Mouse (Mus musculus): ENCODE measurements around the gene St6gal1. TPM values are rescaled to one million over a fixed set of nuclear protein-coding genes. Genes with fewer than 3 reads are reported as not detected.

The St6gal1 gene
- polyA plus RNA-seq, 1 experiment from 2014 or later, result 39.9 TPM

- Histone ChIP-seq H3K27ac (replicated peaks) (peak overlapping the region; percentile 75), H3K4me3 (no peak overlapping the region), H3K36me3 (no peaks in the 10 kb centered on the region), H3K4me1 (peaks cover 47% of the 10 kb centered on the region), H3K27me3 (no peaks in the 10 kb centered on the region), H3K4me2 (replicated peaks) (0 out of 2 replicates have a peak overlapping the region, but pooled peaks have one; percentile 9), H3K9me3 (no peaks in the 10 kb centered on the region), H3K9ac (replicated peaks) (no peak overlapping the region; the same call in 1 of the 2 replicates)
- peak; percentile 82 for ATAC-seq (ENCODE audit: low FRiP score, low read depth)
- 16% methylated on average over 10 of the region's 10 CpGs for WGBS
These were observed 45.7 kb downstream of the St6gal1 start for GRCm38 (mm10) chr16:23269984-23270912.

- Histone ChIP-seq H3K4me2 (replicated peaks) (no peak overlapping the region), H3K4me3 (no peak overlapping the region), H3K4me1 (peaks cover 47% of the 10 kb centered on the region), H3K9me3 (no peaks in the 10 kb centered on the region), H3K36me3 (no peaks in the 10 kb centered on the region), H3K27me3 (no peaks in the 10 kb centered on the region), H3K9ac (replicated peaks) (no peak overlapping the region), H3K27ac (replicated peaks) (peak overlapping the region; percentile 75)
- ATAC-seq (ENCODE audit: low FRiP score, low read depth), result peak; percentile 67; the same call in 1 of the 2 replicates
- 4% methylated on average over 2 of the region's 3 CpGs for WGBS
These were observed 46.3 kb downstream of the St6gal1 start for GRCm38 (mm10) chr16:23270913-23271253.

- Histone ChIP-seq H3K9ac (replicated peaks) (no peak overlapping the region), H3K4me3 (no peak overlapping the region), H3K9me3 (no peaks in the 10 kb centered on the region), H3K27ac (replicated peaks) (0 out of 2 replicates have a peak overlapping the region, but pooled peaks have one; percentile 75), H3K4me2 (replicated peaks) (no peak overlapping the region), H3K36me3 (no peaks in the 10 kb centered on the region), H3K4me1 (peaks cover 47% of the 10 kb centered on the region), H3K27me3 (no peaks in the 10 kb centered on the region)
- no peak for ATAC-seq (ENCODE audit: low FRiP score, low read depth)
- 71% methylated on average over 14 of the region's 14 CpGs for WGBS
These were observed 47.4 kb downstream of the St6gal1 start for GRCm38 (mm10) chr16:23271746-23272520.

GRCm38 (mm10) chr16:23272521-23273230 is 48.1 kb downstream of the St6gal1 start:
- H3K4me2 ChIP-seq (replicated peaks), result no peak overlapping the region
- WGBS, result 49% methylated on average over 9 of the region's 9 CpGs
- H3K4me1 ChIP-seq, result peaks cover 47% of the 10 kb centered on the region
- H3K9me3 ChIP-seq, result no peaks in the 10 kb centered on the region
- H3K4me3 ChIP-seq, result no peak overlapping the region
- no peak overlapping the region for H3K9ac ChIP-seq (replicated peaks)
- H3K36me3 ChIP-seq, result no peaks in the 10 kb centered on the region
- ATAC-seq (ENCODE audit: low FRiP score, low read depth), result no peak
- H3K27ac ChIP-seq (replicated peaks), result no peak overlapping the region
- H3K27me3 ChIP-seq, result no peaks in the 10 kb centered on the region

GRCm38 (mm10) chr16:23274005-23274404 is 49.5 kb downstream of the St6gal1 start:
- H3K9me3 ChIP-seq, result no peaks in the 10 kb centered on the region
- H3K27ac ChIP-seq (replicated peaks), result 0 out of 2 replicates have a peak overlapping the region, but pooled peaks have one; percentile 40
- H3K4me2 ChIP-seq (replicated peaks), result no peak overlapping the region
- no peaks in the 10 kb centered on the region for H3K27me3 ChIP-seq
- no peak overlapping the region for H3K9ac ChIP-seq (replicated peaks)
- H3K4me3 ChIP-seq, result no peak overlapping the region
- 64% methylated on average over 6 of the region's 6 CpGs for WGBS
- H3K36me3 ChIP-seq, result no peaks in the 10 kb centered on the region
- peaks cover 47% of the 10 kb centered on the region for H3K4me1 ChIP-seq
- no peak for ATAC-seq (ENCODE audit: low FRiP score, low read depth)

GRCm38 (mm10) chr16:23274606-23275310 is 50.2 kb downstream of the St6gal1 start:
- H3K27ac ChIP-seq (replicated peaks), result no peak overlapping the region
- WGBS, result 82% methylated on average over 7 of the region's 7 CpGs

GRCm38 (mm10) chr16:23275661-23276060 is 51.1 kb downstream of the St6gal1 start:
- Histone ChIP-seq H3K27ac (replicated peaks) (no peak overlapping the region), H3K9ac (replicated peaks) (no peak overlapping the region), H3K36me3 (no peaks in the 10 kb centered on the region), H3K4me2 (replicated peaks) (no peak overlapping the region), H3K4me1 (peaks cover 32% of the 10 kb centered on the region), H3K9me3 (no peaks in the 10 kb centered on the region), H3K27me3 (no peaks in the 10 kb centered on the region), H3K4me3 (no peak overlapping the region)
- 80% methylated on average over 2 of the region's 2 CpGs for WGBS
- ATAC-seq (ENCODE audit: low FRiP score, low read depth), result no peak

More at GRCm38 (mm10) chr16:23274606-23275310, 50.2 kb downstream of the St6gal1 start:
- no peaks in the 10 kb centered on the region for H3K9me3 ChIP-seq
- peaks cover 41% of the 10 kb centered on the region for H3K4me1 ChIP-seq
- no peaks in the 10 kb centered on the region for H3K27me3 ChIP-seq
- no peak overlapping the region for H3K4me3 ChIP-seq
- ATAC-seq (ENCODE audit: low FRiP score, low read depth), result no peak
- H3K4me2 ChIP-seq (replicated peaks), result no peak overlapping the region
- no peaks in the 10 kb centered on the region for H3K36me3 ChIP-seq
- no peak overlapping the region for H3K9ac ChIP-seq (replicated peaks)

- no peak overlapping the region for H3K4me3 ChIP-seq
- no peak overlapping the region for H3K9ac ChIP-seq (replicated peaks)
- no peak for ATAC-seq (ENCODE audit: low FRiP score, low read depth)
- no peaks in the 10 kb centered on the region for H3K4me1 ChIP-seq
- H3K9me3 ChIP-seq, result no peaks in the 10 kb centered on the region
- H3K27me3 ChIP-seq, result no peaks in the 10 kb centered on the region
- no peaks in the 10 kb centered on the region for H3K36me3 ChIP-seq
- H3K4me2 ChIP-seq (replicated peaks), result no peak overlapping the region
- WGBS, result 80% methylated on average over 9 of the region's 9 CpGs
- no peak overlapping the region for H3K27ac ChIP-seq (replicated peaks)
These were observed 55.6 kb downstream of the St6gal1 start for GRCm38 (mm10) chr16:23279879-23280741.

GRCm38 (mm10) chr16:23280742-23281090 is 56.2 kb downstream of the St6gal1 start:
- 80% methylated on average over 4 of the region's 4 CpGs for WGBS
- H3K4me1 ChIP-seq, result no peaks in the 10 kb centered on the region

GRCm38 (mm10) chr16:23282241-23282640 is 57.7 kb downstream of the St6gal1 start:
- Histone ChIP-seq H3K27ac (replicated peaks) (no peak overlapping the region), H3K4me2 (replicated peaks) (no peak overlapping the region), H3K36me3 (no peaks in the 10 kb centered on the region), H3K9ac (replicated peaks) (no peak overlapping the region), H3K4me1 (no peaks in the 10 kb centered on the region), H3K27me3 (no peaks in the 10 kb centered on the region), H3K9me3 (no peaks in the 10 kb centered on the region), H3K4me3 (no peak overlapping the region)
- 94% methylated on average over 5 of the region's 5 CpGs for WGBS
- ATAC-seq (ENCODE audit: low FRiP score, low read depth), result no peak

More at GRCm38 (mm10) chr16:23280742-23281090, 56.2 kb downstream of the St6gal1 start:
- Histone ChIP-seq H3K36me3 (no peaks in the 10 kb centered on the region), H3K27ac (replicated peaks) (no peak overlapping the region), H3K4me3 (no peak overlapping the region), H3K9ac (replicated peaks) (no peak overlapping the region), H3K27me3 (no peaks in the 10 kb centered on the region), H3K9me3 (no peaks in the 10 kb centered on the region), H3K4me2 (replicated peaks) (no peak overlapping the region)
- no peak for ATAC-seq (ENCODE audit: low FRiP score, low read depth)
